Mouse (Mus musculus) erythroblast, embryonic 14.5 days (primary cell): ENCODE data around the gene Trp53rkb. TPM values are rescaled to one million over a fixed set of nuclear protein-coding genes. Genes with fewer than 3 reads are reported as not detected.

ENCODE experiments used
- H3K27me3 ChIP-seq: 2 replicates; pipeline ENCODE4 v1.6.1; 2012; ENCODE audit warnings: inconsistent platforms; ENCODE audit not compliant: control insufficient read depth
- H3K36me3 ChIP-seq: 2 replicates; pipeline ENCODE4 v1.6.1; 2012; ENCODE audit warnings: mild to moderate bottlenecking, inconsistent platforms; ENCODE audit not compliant: control insufficient read depth
- H3K4me1 ChIP-seq: 2 replicates; pipeline ENCODE4 v1.6.1; 2012; ENCODE audit warnings: inconsistent platforms; ENCODE audit not compliant: control insufficient read depth
- H3K4me3 ChIP-seq: replicated peaks from 2 replicates; pipeline ENCODE3; 2012; ENCODE audit warnings: moderate library complexity, mild to moderate bottlenecking, inconsistent platforms
- H3K9me3 ChIP-seq: 2 replicates; pipeline ENCODE4 v1.6.1; 2012; ENCODE audit warnings: low read length, inconsistent platforms, mixed read lengths; ENCODE audit not compliant: control insufficient read depth
- GATA1 ChIP-seq: IDR thresholded peaks from 2 replicates; pipeline ENCODE4 v1.6.1; 2012; ENCODE audit warnings: low read length, inconsistent platforms, mixed read lengths
- TAL1 ChIP-seq: IDR thresholded peaks from 3 replicates; pipeline ENCODE4 v1.6.1; 2012; ENCODE audit warnings: low read length, inconsistent platforms, mixed read lengths
- polyA plus RNA-seq: library from polyadenylated mRNA; stranded (reverse); fragments of >175 nt; gene quantifications from 2 replicates; pipeline ENCODE4 v1.2.3, GENCODE M21; 2012

Gene Trp53rkb
- polyA plus RNA-seq, 1 experiment, result 0.13 TPM

GRCm38 (mm10) chr2:166764051-166764450, 28.3 kb upstream of the Trp53rkb start:
- Histone ChIP-seq H3K4me3 (no peak overlapping the region), H3K4me1 (no peaks in the 10 kb centered on the region), H3K36me3 (no peaks in the 10 kb centered on the region), H3K9me3 (no peaks in the 10 kb centered on the region), H3K27me3 (peaks cover 2% of the 10 kb centered on the region; the same call in 1 of the 2 replicates)
- TF ChIP-seq TAL1, result no peak
- TF ChIP-seq GATA1, result no peak

GRCm38 (mm10) chr2:166767591-166767990, 24.7 kb upstream of the Trp53rkb start:
- Histone ChIP-seq H3K9me3 (no peaks in the 10 kb centered on the region), H3K36me3 (no peaks in the 10 kb centered on the region), H3K4me3 (no peak overlapping the region), H3K4me1 (no peaks in the 10 kb centered on the region), H3K27me3 (peaks cover 2% of the 10 kb centered on the region; the same call in 1 of the 2 replicates)
- TF ChIP-seq TAL1 (no peak), GATA1 (no peak)

GRCm38 (mm10) chr2:166771396-166771795, 20.9 kb upstream of the Trp53rkb start:
- TF ChIP-seq TAL1 (no peak), GATA1 (no peak)
- H3K4me3 ChIP-seq, result no peak overlapping the region
- H3K36me3 ChIP-seq, result no peaks in the 10 kb centered on the region
- H3K4me1 ChIP-seq, result no peaks in the 10 kb centered on the region
- no peaks in the 10 kb centered on the region for H3K9me3 ChIP-seq
- no peaks in the 10 kb centered on the region for H3K27me3 ChIP-seq

GRCm38 (mm10) chr2:166773587-166773986, 18.7 kb upstream of the Trp53rkb start:
- H3K27me3 ChIP-seq, result no peaks in the 10 kb centered on the region
- H3K36me3 ChIP-seq, result no peaks in the 10 kb centered on the region
- no peaks in the 10 kb centered on the region for H3K9me3 ChIP-seq
- H3K4me3 ChIP-seq, result no peak overlapping the region
- TF ChIP-seq GATA1, result no peak
- no peak for TF ChIP-seq TAL1
- no peaks in the 10 kb centered on the region; the same call in 1 of the 2 replicates for H3K4me1 ChIP-seq

GRCm38 (mm10) chr2:166774275-166774674, 18.1 kb upstream of the Trp53rkb start:
- Histone ChIP-seq H3K36me3 (no peaks in the 10 kb centered on the region), H3K9me3 (no peaks in the 10 kb centered on the region), H3K4me3 (no peak overlapping the region), H3K27me3 (no peaks in the 10 kb centered on the region), H3K4me1 (no peaks in the 10 kb centered on the region; the same call in 1 of the 2 replicates)
- TF ChIP-seq TAL1, result no peak
- TF ChIP-seq GATA1, result no peak

GRCm38 (mm10) chr2:166775357-166775893, 16.9 kb upstream of the Trp53rkb start:
- H3K27me3 ChIP-seq, result no peaks in the 10 kb centered on the region
- H3K4me3 ChIP-seq, result no peak overlapping the region

GRCm38 (mm10) chr2:166776272-166776671, 16.1 kb upstream of the Trp53rkb start:
- peaks cover 2% of the 10 kb centered on the region for H3K4me1 ChIP-seq
- H3K27me3 ChIP-seq, result no peaks in the 10 kb centered on the region
- no peaks in the 10 kb centered on the region for H3K36me3 ChIP-seq
- H3K4me3 ChIP-seq, result no peak overlapping the region
- H3K9me3 ChIP-seq, result no peaks in the 10 kb centered on the region
- TF ChIP-seq TAL1 (no peak), GATA1 (no peak)

More at GRCm38 (mm10) chr2:166775357-166775893, 16.9 kb upstream of the Trp53rkb start:
- Histone ChIP-seq H3K9me3 (no peaks in the 10 kb centered on the region), H3K36me3 (no peaks in the 10 kb centered on the region), H3K4me1 (no peaks in the 10 kb centered on the region; the same call in 1 of the 2 replicates)
- TF ChIP-seq TAL1, result no peak
- TF ChIP-seq GATA1, result no peak

GRCm38 (mm10) chr2:166779956-166780355, 12.4 kb upstream of the Trp53rkb start:
- Histone ChIP-seq H3K4me3 (no peak overlapping the region), H3K4me1 (peaks cover 2% of the 10 kb centered on the region), H3K27me3 (peaks cover 3% of the 10 kb centered on the region; the same call in 1 of the 2 replicates), H3K36me3 (no peaks in the 10 kb centered on the region), H3K9me3 (no peaks in the 10 kb centered on the region)
- no peak for TF ChIP-seq TAL1
- TF ChIP-seq GATA1, result no peak

GRCm38 (mm10) chr2:166780980-166781578, 11.3 kb upstream of the Trp53rkb start:
- Histone ChIP-seq H3K27me3 (peaks cover 13% of the 10 kb centered on the region), H3K4me3 (no peak overlapping the region), H3K36me3 (no peaks in the 10 kb centered on the region), H3K9me3 (no peaks in the 10 kb centered on the region), H3K4me1 (peaks cover 10% of the 10 kb centered on the region)
- no peak for TF ChIP-seq TAL1
- TF ChIP-seq GATA1, result no peak
